Mouse (Mus musculus) cerebellum, adult (tissue): Measurements from ENCODE around the gene Ppp2r1b.
"Not testable (repeated sequence)": the region's sequence is repeated elsewhere in the genome, so short reads cannot be mapped to it uniquely, and the experiment has no call there.

Experiments used
- ATAC-seq: cut with Nextera tagmentation; 2 replicates; pipeline ENCODE4 v1.9.2; 2017; ENCODE audit warnings: mild to moderate bottlenecking, moderate library complexity, mixed read lengths; ENCODE audit not compliant: insufficient number of reproducible peaks, low FRiP score, low TSS enrichment

Ppp2r1b gene

GRCm38 (mm10) chr9:50845081-50845480 lies at the start of gene Ppp2r1b:
TSS of gene Ppp2r1b (plus strand) at chr9:50845301.
- no peak for ATAC-seq

GRCm38 (mm10) chr9:50796776-50797175 lies 48.3 kb upstream of the Ppp2r1b start:
- no peak for ATAC-seq

GRCm38 (mm10) chr9:50797641-50798040 lies 47.5 kb upstream of the Ppp2r1b start:
- no peak for ATAC-seq

GRCm38 (mm10) chr9:50798368-50798767 lies 46.7 kb upstream of the Ppp2r1b start:
- no peak for ATAC-seq

- ATAC-seq = no peak
These were observed 44.1 kb upstream of the Ppp2r1b start for GRCm38 (mm10) chr9:50800985-50801384.

GRCm38 (mm10) chr9:50803055-50803671 lies 41.9 kb upstream of the Ppp2r1b start:
- ATAC-seq = no peak

GRCm38 (mm10) chr9:50808471-50808870 lies 36.6 kb upstream of the Ppp2r1b start:
- ATAC-seq = no peak

GRCm38 (mm10) chr9:50809146-50809545 lies 36.0 kb upstream of the Ppp2r1b start:
- ATAC-seq = no peak

GRCm38 (mm10) chr9:50811187-50811586 lies 33.9 kb upstream of the Ppp2r1b start:
- ATAC-seq = no peak

- no peak for ATAC-seq
These were observed 33.4 kb upstream of the Ppp2r1b start for GRCm38 (mm10) chr9:50811746-50812145.

- ATAC-seq = no peak
These were observed 31.3 kb upstream of the Ppp2r1b start for GRCm38 (mm10) chr9:50813796-50814195.

GRCm38 (mm10) chr9:50815666-50816065 lies 29.4 kb upstream of the Ppp2r1b start:
- no peak for ATAC-seq

- ATAC-seq = no peak
These were observed 28.6 kb upstream of the Ppp2r1b start for GRCm38 (mm10) chr9:50816512-50816911.

- ATAC-seq = no peak
These were observed 27.1 kb upstream of the Ppp2r1b start for GRCm38 (mm10) chr9:50818050-50818449.

- ATAC-seq = no peak
These were observed 25.4 kb upstream of the Ppp2r1b start for GRCm38 (mm10) chr9:50819716-50820115.

- ATAC-seq = no peak
These were observed 23.4 kb upstream of the Ppp2r1b start for GRCm38 (mm10) chr9:50821651-50822050.

- ATAC-seq = no peak
These were observed 22.9 kb upstream of the Ppp2r1b start for GRCm38 (mm10) chr9:50822216-50822615.

GRCm38 (mm10) chr9:50823779-50824453 lies 21.2 kb upstream of the Ppp2r1b start:
- ATAC-seq = no peak

- ATAC-seq = no peak
These were observed 13.6 kb upstream of the Ppp2r1b start for GRCm38 (mm10) chr9:50831514-50831913.

GRCm38 (mm10) chr9:50832162-50832561 lies 12.9 kb upstream of the Ppp2r1b start:
- no peak for ATAC-seq

- ATAC-seq = not testable (repeated sequence)
These were observed 12.5 kb upstream of the Ppp2r1b start for GRCm38 (mm10) chr9:50832582-50832981.

GRCm38 (mm10) chr9:50833786-50834185 lies 11.3 kb upstream of the Ppp2r1b start:
- ATAC-seq = no peak
